Mouse (Mus musculus): Measurements from ENCODE around the gene Rbm15. TPM values are rescaled to one million over a fixed set of nuclear protein-coding genes. Genes with fewer than 3 reads are reported as not detected.

Gene Rbm15
- 18.2 and 19.9 TPM in 2 replicates for polyA plus RNA-seq (2016; fragmentation: Nextera tagmentation; extraction: Ambion mirVana)

DNA sequence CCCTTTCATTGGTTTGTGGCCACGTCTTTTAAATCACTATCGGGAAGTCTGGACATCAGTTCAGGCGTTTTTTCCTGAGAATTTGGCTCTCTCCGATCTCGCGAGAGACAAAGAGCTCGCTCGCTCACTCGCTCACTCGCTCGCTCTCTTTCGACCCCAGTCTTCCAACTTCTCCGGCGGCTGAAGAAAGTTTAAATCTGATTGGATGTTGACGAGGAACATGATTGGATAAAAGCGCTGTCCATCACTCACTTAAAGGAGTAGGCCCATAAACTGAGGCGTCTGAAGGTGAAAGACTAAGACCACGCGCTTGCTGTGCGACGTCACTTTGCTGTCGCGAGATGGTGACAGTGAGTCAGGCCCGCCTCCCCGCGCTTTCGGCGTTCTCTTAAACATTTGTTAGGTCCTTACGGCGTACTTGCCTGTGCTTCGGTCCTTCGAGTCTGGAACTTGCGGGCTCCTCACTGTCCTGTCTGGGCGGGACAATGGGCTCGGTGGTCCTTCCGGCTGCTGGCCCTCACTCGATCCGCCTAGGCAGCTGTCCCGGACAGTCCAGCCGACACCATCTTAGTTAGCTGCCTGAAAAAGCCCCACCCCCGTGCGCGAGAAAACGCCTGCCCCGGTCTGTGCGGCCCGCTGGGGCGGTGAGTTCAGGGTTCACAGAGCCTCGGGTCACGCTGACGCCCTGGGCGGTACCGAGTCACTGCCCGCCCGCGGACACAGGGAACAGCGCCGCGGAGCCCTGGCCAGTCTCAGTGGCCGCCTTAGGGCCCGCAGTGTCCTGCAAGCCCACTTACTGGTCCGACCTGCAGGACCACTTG is at the start of gene Rbm15:
TSS of gene Rbm15 (minus strand) at position 293 of the 821 bp plus-strand sequence.
- H3K4me3 ChIP-seq = peak within 1 kb of the TSS; percentile 76
- no peaks in the 10 kb centered on the region for H3K9me3 ChIP-seq
- DNase-seq (ENCODE audit: extremely low spot score, low spot score) = peak; percentile 95
- H3K36me3 ChIP-seq (replicated peaks) = peaks cover 35% of the 10 kb centered on the region
- peaks cover 44% of the 10 kb centered on the region for H3K4me1 ChIP-seq
- under 1% methylated on average over 62 of the region's 62 CpGs for WGBS
- no peaks in the 10 kb centered on the region for H3K27me3 ChIP-seq (ENCODE audit: poor library complexity, severe bottlenecking)
- H3K27ac ChIP-seq = peak within 1 kb of the TSS; percentile 96

GRCm38 (mm10) chr3:107379422-107379821 is 45.9 kb upstream of the Rbm15 start:
- Histone ChIP-seq H3K9me3 (no peaks in the 10 kb centered on the region), H3K27ac (no peak overlapping the region), H3K27me3 (ENCODE audit: poor library complexity, severe bottlenecking) (no peaks in the 10 kb centered on the region), H3K36me3 (replicated peaks) (no peaks in the 10 kb centered on the region), H3K4me1 (peaks cover 13% of the 10 kb centered on the region), H3K4me3 (no peak overlapping the region)
- peak; percentile 61 for DNase-seq (ENCODE audit: extremely low spot score, low spot score)
- WGBS = 8% methylated on average over 4 of the region's 4 CpGs

GRCm38 (mm10) chr3:107378626-107379025 is 45.2 kb upstream of the Rbm15 start:
- no peaks in the 10 kb centered on the region for H3K9me3 ChIP-seq
- WGBS = 87% methylated on average over 5 of the region's 5 CpGs
- no peak for DNase-seq (ENCODE audit: extremely low spot score, low spot score)
- H3K4me1 ChIP-seq = peaks cover 13% of the 10 kb centered on the region
- no peaks in the 10 kb centered on the region for H3K27me3 ChIP-seq (ENCODE audit: poor library complexity, severe bottlenecking)
- H3K36me3 ChIP-seq (replicated peaks) = no peaks in the 10 kb centered on the region
- no peak overlapping the region for H3K27ac ChIP-seq
- H3K4me3 ChIP-seq = no peak overlapping the region

- WGBS = 13% methylated on average over 6 of the region's 6 CpGs
- Histone ChIP-seq H3K9me3 (no peaks in the 10 kb centered on the region), H3K27me3 (ENCODE audit: poor library complexity, severe bottlenecking) (no peaks in the 10 kb centered on the region), H3K4me1 (peaks cover 13% of the 10 kb centered on the region), H3K36me3 (replicated peaks) (no peaks in the 10 kb centered on the region), H3K27ac (no peak overlapping the region), H3K4me3 (no peak overlapping the region)
- DNase-seq (ENCODE audit: extremely low spot score, low spot score) = no peak
Measured at GRCm38 (mm10) chr3:107374948-107375664, 41.6 kb upstream of the Rbm15 start.

DNA sequence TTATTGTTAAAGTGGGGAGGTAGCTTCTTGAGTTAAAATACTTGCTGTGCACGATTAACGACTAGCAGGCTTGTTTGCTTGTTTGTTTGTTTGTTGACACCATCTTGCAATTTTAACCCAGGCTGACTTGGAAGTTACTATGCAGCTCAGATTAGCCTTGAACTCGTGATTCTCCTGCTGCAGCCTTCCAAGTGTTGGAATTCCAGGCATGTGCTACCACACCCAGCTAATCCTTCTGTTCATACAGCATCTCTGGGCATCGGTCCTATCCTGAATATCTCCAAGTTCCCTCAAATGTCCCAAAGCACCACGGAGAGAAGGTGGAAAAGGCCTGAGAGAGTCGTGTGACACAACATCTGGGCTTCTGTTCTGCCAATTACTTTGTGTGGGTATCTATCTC is 35.7 kb upstream of the Rbm15 start:
- Histone ChIP-seq H3K36me3 (replicated peaks) (no peaks in the 10 kb centered on the region), H3K4me3 (no peak overlapping the region), H3K9me3 (no peaks in the 10 kb centered on the region), H3K4me1 (peaks cover 12% of the 10 kb centered on the region), H3K27ac (no peak overlapping the region), H3K27me3 (ENCODE audit: poor library complexity, severe bottlenecking) (no peaks in the 10 kb centered on the region)
- WGBS = 85% methylated on average over 6 of the region's 6 CpGs
- no peak for DNase-seq (ENCODE audit: extremely low spot score, low spot score)

- no peak for DNase-seq (ENCODE audit: extremely low spot score, low spot score)
- no peak overlapping the region for H3K4me3 ChIP-seq
- 83% methylated on average over 8 of the region's 8 CpGs for WGBS
- peaks cover 12% of the 10 kb centered on the region for H3K4me1 ChIP-seq
- no peaks in the 10 kb centered on the region for H3K36me3 ChIP-seq (replicated peaks)
- H3K9me3 ChIP-seq = no peaks in the 10 kb centered on the region
- H3K27ac ChIP-seq = no peak overlapping the region
- H3K27me3 ChIP-seq (ENCODE audit: poor library complexity, severe bottlenecking) = no peaks in the 10 kb centered on the region
Measured at GRCm38 (mm10) chr3:107367938-107368599, 34.6 kb upstream of the Rbm15 start.

- 85% methylated on average over 4 of the region's 4 CpGs for WGBS
Measured at GRCm38 (mm10) chr3:107365341-107365740, 31.9 kb upstream of the Rbm15 start.

GRCm38 (mm10) chr3:107363391-107363790 is 29.9 kb upstream of the Rbm15 start:
- H3K27me3 ChIP-seq (ENCODE audit: poor library complexity, severe bottlenecking) = no peaks in the 10 kb centered on the region; the same call in 1 of the 2 replicates
- H3K4me1 ChIP-seq = peaks cover 26% of the 10 kb centered on the region
- H3K27ac ChIP-seq = no peak overlapping the region
- H3K9me3 ChIP-seq = no peaks in the 10 kb centered on the region
- H3K4me3 ChIP-seq = no peak overlapping the region
- DNase-seq (ENCODE audit: extremely low spot score, low spot score) = no peak
- no peaks in the 10 kb centered on the region for H3K36me3 ChIP-seq (replicated peaks)
- WGBS = 86% methylated on average over 5 of the region's 5 CpGs

More at GRCm38 (mm10) chr3:107365341-107365740, 31.9 kb upstream of the Rbm15 start:
- H3K27ac ChIP-seq = no peak overlapping the region
- H3K4me3 ChIP-seq = no peak overlapping the region
- no peak for DNase-seq (ENCODE audit: extremely low spot score, low spot score)
- H3K36me3 ChIP-seq (replicated peaks) = no peaks in the 10 kb centered on the region
- peaks cover 22% of the 10 kb centered on the region for H3K4me1 ChIP-seq
- H3K27me3 ChIP-seq (ENCODE audit: poor library complexity, severe bottlenecking) = no peaks in the 10 kb centered on the region
- H3K9me3 ChIP-seq = no peaks in the 10 kb centered on the region

GRCm38 (mm10) chr3:107360341-107360740 is 26.9 kb upstream of the Rbm15 start:
- Histone ChIP-seq H3K27me3 (ENCODE audit: poor library complexity, severe bottlenecking) (peaks cover 12% of the 10 kb centered on the region), H3K36me3 (replicated peaks) (no peaks in the 10 kb centered on the region), H3K9me3 (no peaks in the 10 kb centered on the region), H3K27ac (0 out of 2 replicates have a peak overlapping the region, but pooled peaks have one; percentile 30), H3K4me1 (peaks cover 32% of the 10 kb centered on the region), H3K4me3 (no peak overlapping the region)
- 73% methylated on average over 4 of the region's 4 CpGs for WGBS
- DNase-seq (ENCODE audit: extremely low spot score, low spot score) = no peak

DNA sequence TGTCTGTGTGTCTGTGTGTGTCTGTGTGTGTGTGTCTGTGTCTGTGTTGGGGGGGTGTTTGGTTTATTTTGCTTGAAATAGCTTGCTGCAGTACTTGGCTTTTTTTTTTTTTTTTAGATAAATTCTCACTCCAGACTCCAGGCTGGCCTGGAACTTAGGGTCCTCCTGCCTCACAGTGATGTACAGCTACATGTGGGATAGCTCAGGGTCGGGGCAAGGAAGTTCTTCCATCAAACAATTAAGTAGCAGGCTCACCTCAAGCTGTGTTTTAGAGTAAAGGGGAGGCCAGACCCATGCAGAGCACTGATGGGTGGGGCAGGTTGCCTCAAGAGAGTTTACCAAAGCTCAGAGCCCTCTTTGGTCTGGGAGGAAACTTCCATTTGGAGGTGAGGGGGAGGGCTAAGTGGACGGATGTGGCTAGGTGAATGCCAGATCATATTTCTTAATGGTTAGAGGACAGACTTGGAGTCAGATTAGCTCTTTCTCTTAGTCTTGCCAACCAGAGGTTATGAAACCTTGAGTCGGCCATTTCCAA is 24.3 kb upstream of the Rbm15 start:
- Histone ChIP-seq H3K4me3 (no peak overlapping the region), H3K9me3 (no peaks in the 10 kb centered on the region)
- WGBS = 59% methylated on average over 3 of the region's 3 CpGs

GRCm38 (mm10) chr3:107356964-107357441 is 23.5 kb upstream of the Rbm15 start:
- peaks cover 29% of the 10 kb centered on the region for H3K4me1 ChIP-seq
- H3K36me3 ChIP-seq (replicated peaks) = no peaks in the 10 kb centered on the region
- H3K27me3 ChIP-seq (ENCODE audit: poor library complexity, severe bottlenecking) = peaks cover 12% of the 10 kb centered on the region
- peak overlapping the region; percentile 34 for H3K4me3 ChIP-seq
- peak; percentile 80 for DNase-seq (ENCODE audit: extremely low spot score, low spot score)
- no peaks in the 10 kb centered on the region for H3K9me3 ChIP-seq
- H3K27ac ChIP-seq = peak overlapping the region; percentile 40; the same call in 1 of the 2 replicates
- WGBS = 0% methylated on average over 11 of the region's 11 CpGs

More for the DNA sequence above, 24.3 kb upstream of the Rbm15 start:
- Histone ChIP-seq H3K4me1 (peaks cover 29% of the 10 kb centered on the region), H3K36me3 (replicated peaks) (no peaks in the 10 kb centered on the region), H3K27ac (no peak overlapping the region), H3K27me3 (ENCODE audit: poor library complexity, severe bottlenecking) (peaks cover 12% of the 10 kb centered on the region)
- DNase-seq (ENCODE audit: extremely low spot score, low spot score) = no peak

DNA sequence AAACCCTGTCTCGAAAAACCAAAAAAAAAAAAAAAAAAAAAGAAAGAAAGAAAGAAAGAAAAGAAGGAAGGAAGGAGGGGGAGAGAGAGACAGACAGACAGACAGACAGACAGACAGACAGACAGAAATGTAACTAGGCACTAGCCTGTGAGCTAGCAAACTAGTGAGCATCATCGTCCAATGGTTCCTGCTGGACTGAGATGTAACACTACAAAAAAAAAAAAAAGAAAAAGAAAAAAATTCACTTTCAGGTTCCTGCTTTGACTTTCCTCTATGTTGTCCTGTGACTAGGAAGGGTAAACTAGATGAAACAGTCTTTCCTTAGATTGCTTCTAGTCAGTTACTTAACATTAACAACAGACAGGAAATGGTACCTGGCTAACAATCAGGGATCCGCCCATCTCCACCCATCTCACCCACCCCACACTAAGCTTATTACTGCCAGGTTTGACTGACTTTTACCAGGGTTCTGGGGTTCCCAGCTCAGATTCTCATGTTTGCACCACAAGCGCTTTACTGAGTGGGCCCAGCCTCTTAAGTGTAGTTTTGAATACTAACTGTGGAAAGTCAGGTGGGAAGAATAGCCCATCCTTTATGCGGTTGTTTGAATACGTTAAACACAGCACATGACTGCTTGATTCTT is 22.3 kb upstream of the Rbm15 start:
- Histone ChIP-seq H3K27me3 (ENCODE audit: poor library complexity, severe bottlenecking) (peaks cover 12% of the 10 kb centered on the region), H3K4me1 (peaks cover 24% of the 10 kb centered on the region), H3K9me3 (no peaks in the 10 kb centered on the region), H3K36me3 (replicated peaks) (no peaks in the 10 kb centered on the region), H3K27ac (no peak overlapping the region), H3K4me3 (no peak overlapping the region)
- no peak for DNase-seq (ENCODE audit: extremely low spot score, low spot score)
- 88% methylated on average over 6 of the region's 6 CpGs for WGBS

All from forebrain, embryonic 10.5 days (tissue).